Mouse (Mus musculus): ENCODE data around the gene Cul5.

Gene Cul5

GRCm38 (mm10) chr9:53607816-53608215, 62.0 kb downstream of the Cul5 start:
- in situ Hi-C loops (cut with MboI, MseI) = no loop called here

GRCm38 (mm10) chr9:53607192-53607591, 62.6 kb downstream of the Cul5 start:
- in situ Hi-C loops (cut with MboI, MseI) = no loop called here

GRCm38 (mm10) chr9:53604954-53605353, 64.9 kb downstream of the Cul5 start:
- in situ Hi-C loops (cut with MboI, MseI) = no loop called here

- in situ Hi-C loops (cut with MboI, MseI) = no loop called here
Measured at GRCm38 (mm10) chr9:53603849-53604248, 66.0 kb downstream of the Cul5 start.

- in situ Hi-C loops (cut with MboI, MseI) = no loop called here
Measured at GRCm38 (mm10) chr9:53603384-53603783, 66.4 kb downstream of the Cul5 start.

- in situ Hi-C loops (cut with MboI, MseI) = no loop called here
Measured at GRCm38 (mm10) chr9:53601541-53601940, 68.3 kb downstream of the Cul5 start.

- in situ Hi-C loops (cut with MboI, MseI) = loop anchor here in 1 of 2 experiments (5.0 kb wide), 1 partner anchor 64 kb away; no protein-coding TSS in a partner anchor
Measured at GRCm38 (mm10) chr9:53598631-53599030, 71.2 kb downstream of the Cul5 start.

GRCm38 (mm10) chr9:53596971-53597600, 72.7 kb downstream of the Cul5 start:
- in situ Hi-C loops (cut with MboI, MseI) = loop anchor here in 1 of 2 experiments (5.0 kb wide), 1 partner anchor 65 kb away; no protein-coding TSS in a partner anchor

GRCm38 (mm10) chr9:53594764-53595163, 75.0 kb downstream of the Cul5 start:
- in situ Hi-C loops (cut with MboI, MseI) = loop anchor here (5.0 kb wide), 2 partner anchors 68 to 78 kb away; partner anchors contain the start of gene Cul5 (in 1 of the 2)

GRCm38 (mm10) chr9:53581870-53582269, 87.9 kb downstream of the Cul5 start:
- in situ Hi-C loops (cut with MboI, MseI) = no loop called here

GRCm38 (mm10) chr9:53575721-53576120, 94.1 kb downstream of the Cul5 start:
- in situ Hi-C loops (cut with MboI, MseI) = no loop called here

GRCm38 (mm10) chr9:53572516-53573307, 97.1 kb downstream of the Cul5 start:
- in situ Hi-C loops (cut with MboI, MseI) = no loop called here

- in situ Hi-C loops (cut with MboI, MseI) = no loop called here
Measured at GRCm38 (mm10) chr9:53570662-53571061, 99.2 kb downstream of the Cul5 start.

Data from T-helper 17 cell (primary cell).